Mouse (Mus musculus): ENCODE data around the gene Poldip3.

- no peak for TF ChIP-seq EP300 (IDR thresholded peaks at IDR 0.05; ENCODE audit: insufficient read depth, low read depth, low read length)
- no peak for TF ChIP-seq CTCF (IDR thresholded peaks at IDR 0.05; ENCODE audit: low read depth, low read length)
- no peak for TF ChIP-seq POLR2A (IDR thresholded peaks at IDR 0.05; ENCODE audit: insufficient read depth, low read length)
Measured at GRCm38 (mm10) chr15:83148801-83149195, 386 bp downstream of the Poldip3 start.

Measured in ES-Bruce4 (cell line).